Mouse (Mus musculus) urinary bladder, adult 2 months (tissue): ENCODE measurements around the gene Snx12. TPM values are rescaled to one million over a fixed set of nuclear protein-coding genes. Genes with fewer than 3 reads are reported as not detected.

Experiments used
- DNase-seq: peaks from one replicate; pipeline ENCODE4 v3.0.0; 2022; ENCODE audit warnings: low spot score
- polyA plus RNA-seq: library from polyadenylated mRNA; depleted of rRNA; stranded (reverse); fragments of >200 nt; gene quantifications from 2 replicates; pipeline ENCODE4 v1.2.3, GENCODE M21; 2012; rRNA removed

Gene Snx12
- 45.4 and 47.2 TPM in 2 replicates for polyA plus RNA-seq

DNA sequence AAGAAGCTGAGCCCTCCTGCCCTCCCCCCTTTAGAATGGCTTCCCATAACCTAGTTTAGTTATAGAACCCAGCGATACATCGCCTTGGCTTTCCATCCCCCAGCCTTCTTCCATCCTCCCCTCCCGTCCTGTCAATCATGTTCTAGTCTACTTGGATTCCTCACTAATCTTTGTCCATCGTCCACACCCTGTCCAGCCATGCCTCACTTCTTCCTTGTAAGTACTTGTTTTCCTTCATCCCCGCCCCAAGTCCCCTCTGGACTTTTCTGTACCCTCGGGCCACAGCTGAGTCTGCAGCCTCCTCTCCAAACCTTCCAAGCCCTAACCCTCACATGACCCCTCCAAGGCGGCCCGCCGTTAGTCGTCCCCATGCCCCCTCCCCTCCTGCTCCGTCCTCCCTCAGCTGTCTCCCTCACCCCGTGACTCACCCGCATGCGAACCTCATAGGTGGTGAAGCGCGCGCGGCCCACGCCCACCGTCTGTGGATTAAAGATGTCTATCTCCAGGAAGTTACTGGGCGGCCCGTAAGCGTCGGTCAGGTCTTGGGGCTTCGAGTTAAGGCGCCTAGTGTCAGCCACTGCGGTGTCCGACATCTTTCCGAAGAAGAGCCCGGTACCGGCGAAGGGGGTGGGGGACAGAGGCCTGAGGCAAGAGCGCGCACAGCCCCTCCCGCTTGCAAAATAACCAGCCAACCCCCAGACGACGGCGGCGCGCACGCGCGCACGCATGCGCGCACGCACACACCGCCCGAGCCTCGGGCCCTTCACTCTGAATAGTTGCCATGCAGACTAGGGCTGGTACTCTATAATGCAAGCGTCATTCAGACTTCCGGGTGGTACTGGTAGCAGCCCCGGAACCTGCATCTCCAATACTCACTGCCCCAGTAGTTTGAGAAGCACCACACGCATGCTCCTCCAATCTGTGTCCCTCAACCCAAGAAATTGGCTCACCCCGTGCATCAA lies at the start of gene Snx12:
Gene Snx12, minus strand, starts transcription at position 730 of the 962 bp plus-strand sequence.
- peak; percentile 62 for DNase-seq

- DNase-seq, result no peak
These were observed 46.4 kb upstream of the Snx12 start, which contains the start of gene Gm20489 for GRCm38 (mm10) chrX:101268755-101269124. Gene Gm20489 (minus strand): TSS chrX:101269023.

DNA sequence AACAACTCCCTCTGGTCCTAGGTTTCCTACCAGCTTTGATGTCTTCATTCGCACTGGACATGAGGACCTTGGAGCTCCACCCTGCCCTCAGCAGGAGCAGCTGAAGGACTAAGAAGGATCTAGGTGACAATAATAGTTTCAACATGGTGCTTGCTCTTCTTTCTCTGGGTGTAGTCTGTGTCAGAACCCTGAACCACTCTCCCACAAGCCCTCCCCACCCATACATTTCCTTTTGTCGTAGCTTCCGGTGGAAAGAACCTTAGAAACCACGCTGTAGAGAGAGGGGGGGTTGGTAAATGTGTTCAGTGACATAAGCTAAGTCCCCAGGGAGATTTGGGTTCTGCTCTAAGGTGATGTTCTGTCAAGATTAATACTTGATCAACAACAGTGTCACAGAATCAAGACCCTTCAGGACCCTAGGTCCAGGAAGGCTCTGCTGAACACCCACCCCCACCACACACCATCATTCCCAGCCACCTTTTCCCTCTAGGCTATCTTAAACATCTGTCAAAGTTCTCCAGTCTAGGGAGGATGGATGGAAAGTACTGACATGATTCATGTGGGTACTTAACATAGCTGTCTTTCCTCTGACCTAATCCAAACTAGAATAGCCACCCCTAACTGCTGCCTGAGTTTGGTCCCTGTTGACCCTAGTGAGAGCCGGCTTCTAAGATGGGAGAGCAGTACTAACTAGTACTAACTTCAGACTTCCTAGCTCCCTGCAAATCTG lies 45.8 kb upstream of the Snx12 start, which contains the start of gene Il2rg:
Gene Il2rg, minus strand, starts transcription at position 231 of the 730 bp plus-strand sequence.
- DNase-seq, result no peak

- no peak for DNase-seq
These were observed 44.3 kb upstream of the Snx12 start for GRCm38 (mm10) chrX:101266631-101267030.

GRCm38 (mm10) chrX:101263892-101264291 lies 41.5 kb upstream of the Snx12 start, which contains the start of gene Gm614:
Gene Gm614 (minus strand): TSS chrX:101263992.
- no peak for DNase-seq

GRCm38 (mm10) chrX:101260441-101261325 lies 38.3 kb upstream of the Snx12 start:
- DNase-seq, result no peak

DNA sequence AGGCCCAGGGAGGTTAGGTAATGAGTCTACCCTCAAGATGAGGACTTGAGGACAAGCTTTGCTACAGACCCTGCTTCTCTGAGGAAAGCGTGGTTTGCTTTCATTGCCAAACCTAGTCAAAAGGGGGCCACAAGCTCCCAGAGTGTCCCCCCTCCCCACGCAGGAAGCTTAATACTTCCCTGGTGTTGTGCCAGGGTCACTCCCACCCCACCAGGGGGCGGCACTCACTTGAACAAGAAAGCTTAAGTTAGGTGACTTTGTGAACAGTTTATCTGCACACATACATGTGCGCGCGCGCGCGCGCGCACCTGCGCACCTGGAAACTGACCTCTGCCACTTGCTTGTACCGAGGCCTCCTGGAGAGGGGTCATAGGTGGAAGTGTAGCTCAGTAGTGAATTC lies 34.2 kb upstream of the Snx12 start:
- no peak for DNase-seq

GRCm38 (mm10) chrX:101254740-101255139 lies 32.4 kb upstream of the Snx12 start:
- DNase-seq, result no peak

GRCm38 (mm10) chrX:101253952-101254729 lies 31.8 kb upstream of the Snx12 start, which contains the start of gene Foxo4:
Gene Foxo4 (plus strand): TSS chrX:101254528.
- peak; percentile 57 for DNase-seq

- no peak for DNase-seq
These were observed 22.6 kb upstream of the Snx12 start for GRCm38 (mm10) chrX:101245011-101245410.

GRCm38 (mm10) chrX:101222796-101223162 lies 416 bp upstream of the Snx12 start:
- DNase-seq, result no peak

GRCm38 (mm10) chrX:101189285-101189684 lies 33.1 kb downstream of the Snx12 start:
- no peak for DNase-seq

GRCm38 (mm10) chrX:101187647-101188046 lies 34.7 kb downstream of the Snx12 start:
- DNase-seq, result no peak

- no peak for DNase-seq
These were observed 49.0 kb downstream of the Snx12 start for GRCm38 (mm10) chrX:101173388-101173787.

- DNase-seq, result no peak
These were observed 53.9 kb downstream of the Snx12 start for GRCm38 (mm10) chrX:101168425-101168824.

DNA sequence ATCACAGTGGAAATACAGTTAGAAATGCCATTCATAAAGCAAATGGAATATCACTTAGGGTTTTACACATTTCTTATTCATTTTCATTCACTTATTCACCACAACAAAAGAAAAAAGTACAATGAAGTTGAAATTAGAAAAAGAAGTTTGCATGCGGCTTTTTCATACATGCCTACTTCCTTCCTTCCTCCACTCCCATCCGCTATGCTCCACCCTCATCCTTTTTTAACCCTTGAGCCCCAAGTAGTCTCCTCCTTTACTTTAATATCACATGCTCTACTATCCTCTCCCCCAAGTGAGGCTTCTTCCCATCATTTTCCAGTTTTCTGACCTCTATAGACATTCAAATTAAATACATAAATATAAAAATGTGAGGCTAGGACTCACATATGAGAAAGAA lies 58.6 kb downstream of the Snx12 start:
- no peak for DNase-seq

DNA sequence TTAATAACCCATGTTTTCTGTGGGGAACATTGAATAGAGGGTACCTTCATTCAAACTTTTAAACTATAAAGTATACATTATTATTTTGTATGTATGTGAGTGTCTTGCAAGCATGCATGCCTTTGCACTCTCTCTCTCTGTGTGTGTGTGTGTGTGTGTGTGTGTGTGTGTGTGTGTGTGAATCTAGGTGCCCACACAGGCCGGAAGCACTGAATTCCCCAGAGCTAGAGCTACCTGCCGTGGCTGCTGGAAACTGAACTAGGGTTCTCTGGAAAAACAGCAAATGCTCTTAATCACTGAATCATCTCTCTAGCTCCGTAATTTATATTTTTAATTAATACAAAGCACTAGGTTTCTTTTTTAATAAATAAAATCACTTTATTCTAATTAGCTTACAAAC lies 59.1 kb downstream of the Snx12 start:
- DNase-seq, result no peak

- no peak for DNase-seq
These were observed 59.8 kb downstream of the Snx12 start for GRCm38 (mm10) chrX:101162532-101162931.

- DNase-seq, result no peak
These were observed 64.9 kb downstream of the Snx12 start for GRCm38 (mm10) chrX:101157488-101157887.

- no peak for DNase-seq
These were observed 66.0 kb downstream of the Snx12 start for GRCm38 (mm10) chrX:101156369-101156768.

GRCm38 (mm10) chrX:101147506-101147905 lies 74.9 kb downstream of the Snx12 start:
- DNase-seq, result no peak
